ENCODE assay signal across 8 mouse cellular contexts in genomic region chr7:59080109-59080508, GRCm38 (mm10).
A peak's percentile ranks its signal among the peaks of the same experiment; 100 is the strongest.
DNase-seq lines count a peak whose midpoint lies in the region; ATAC-seq lines count a peak whose summit lies in the region.

No protein-coding gene starts in this region.

- H3K9me3 ChIP-seq in hindbrain, embryonic 13.5 days: 0 out of 2 replicates have a peak, but pooled peaks cover 5% of the 10 kb centered on the region
- H3K9me3 ChIP-seq in hindbrain, embryonic 12.5 days (replicated peaks): no peaks in the 10 kb centered on the region

- peak; percentile 74; the same call in 1 of the 2 replicates for ATAC-seq in hindbrain, embryonic 13.5 days (ENCODE audit: low FRiP score)
- no peak for ATAC-seq in hindbrain, embryonic 12.5 days (ENCODE audit: low FRiP score)
- ATAC-seq in common myeloid progenitor, adult 5-6 weeks (replicated peaks; ENCODE audit: low read depth, poor library complexity, severe bottlenecking): peak; percentile 54; the same call in 1 of the 2 replicates
- ATAC-seq in activated CD4-positive, CD25-positive, alpha-beta regulatory T cell, adult 4 months: no peak

- H3K4me3 ChIP-seq in hindbrain, embryonic 13.5 days: no peak overlapping the region
- no peak overlapping the region for H3K4me3 ChIP-seq in hindbrain, embryonic 12.5 days

- DNase-seq in NIH3T3 (ENCODE audit: low read depth): peak; percentile 72
- peak; percentile 4 to 18 for DNase-seq in left cerebral cortex, adult 18-20 months (ENCODE audit: low spot score in 2 of 2)
- no peak for DNase-seq in gastrocnemius, postnatal 14 days
- DNase-seq in spleen, postnatal 14 days (ENCODE audit: low spot score in 2 of 2): no peak

- no peaks in the 10 kb centered on the region for H3K36me3 ChIP-seq in hindbrain, embryonic 13.5 days
- no peaks in the 10 kb centered on the region for H3K36me3 ChIP-seq in hindbrain, embryonic 12.5 days

- WGBS in hindbrain, embryonic 13.5 days: 54% methylated on average over 7 of the region's 7 CpGs
- 63% methylated on average over 7 of the region's 7 CpGs for WGBS in hindbrain, embryonic 12.5 days

- no peaks in the 10 kb centered on the region for H3K4me1 ChIP-seq in hindbrain, embryonic 13.5 days (replicated peaks)
- H3K4me1 ChIP-seq in hindbrain, embryonic 12.5 days: no peaks in the 10 kb centered on the region

- H3K4me2 ChIP-seq in hindbrain, embryonic 13.5 days: no peak overlapping the region
- H3K4me2 ChIP-seq in hindbrain, embryonic 12.5 days (replicated peaks): no peak overlapping the region

- intact Hi-C loops in gastrocnemius, postnatal 14 days (cut with DNase I; ENCODE audit: low total_unique reads): no loop called here

- H3K27ac ChIP-seq in hindbrain, embryonic 13.5 days: no peak overlapping the region
- H3K27ac ChIP-seq in hindbrain, embryonic 12.5 days: no peak overlapping the region

- no peaks in the 10 kb centered on the region for H3K27me3 ChIP-seq in hindbrain, embryonic 13.5 days
- no peaks in the 10 kb centered on the region for H3K27me3 ChIP-seq in hindbrain, embryonic 12.5 days

- H3K9ac ChIP-seq in hindbrain, embryonic 13.5 days: no peak overlapping the region
- no peak overlapping the region for H3K9ac ChIP-seq in hindbrain, embryonic 12.5 days

Comparison
In these comparisons a context has a peak if more than half of its experiments do, and no peak if none do; other contexts are left out.
1. ATAC-seq: peak in hindbrain, embryonic 13.5 days (single experiment) and common myeloid progenitor, adult 5-6 weeks (single experiment); none in hindbrain, embryonic 12.5 days (single experiment) and activated CD4-positive, CD25-positive, alpha-beta regulatory T cell, adult 4 months (single experiment).
2. DNase-seq: peak in NIH3T3 (single experiment) and left cerebral cortex, adult 18-20 months (2 of 2); none in gastrocnemius, postnatal 14 days (single experiment) and spleen, postnatal 14 days (0 of 2).